Mouse (Mus musculus) brain, embryonic 14.5 days (tissue): Measurements from ENCODE around the gene Rbl1.

Source experiments
- CTCF ChIP-seq: fragments of 200-500 bp; IDR thresholded peaks from 2 replicates; pipeline ENCODE4 v1.5.1; 2012; ENCODE audit warnings: inconsistent platforms, mild to moderate bottlenecking, moderate library complexity, borderline replicate concordance; ENCODE audit not compliant: insufficient read depth, insufficient read length; ENCODE audit errors: extremely low read depth
- POLR2A ChIP-seq: fragments of 200-500 bp; IDR thresholded peaks from 2 replicates; pipeline ENCODE4 v1.6.1; 2012; ENCODE audit warnings: mild to moderate bottlenecking, inconsistent platforms, borderline replicate concordance; ENCODE audit not compliant: poor library complexity, insufficient read depth, insufficient read length, severe bottlenecking; ENCODE audit errors: extremely low read depth

GRCm38 (mm10) chr2:157132086-157132485, 72.2 kb downstream of the Rbl1 start:
- TF ChIP-seq CTCF (no peak), POLR2A (no peak)
